Mouse (Mus musculus) olfactory bulb, adult 2 months (tissue): Measurements from ENCODE around the gene Sumf1.

ENCODE experiments used
- CTCF ChIP-seq: fragments of 200-500 bp; IDR thresholded peaks from 2 replicates; pipeline ENCODE4 v1.5.1; 2012; ENCODE audit warnings: low read depth, mild to moderate bottlenecking, low read length, moderate library complexity; ENCODE audit not compliant: insufficient read depth
- POLR2A ChIP-seq: fragments of 200-500 bp; IDR thresholded peaks from 2 replicates; pipeline ENCODE4 v1.6.1; 2012; ENCODE audit warnings: mild to moderate bottlenecking, low read depth, low read length, moderate library complexity; ENCODE audit not compliant: insufficient read depth

- TF ChIP-seq CTCF (no peak), POLR2A (no peak)
Measured at GRCm38 (mm10) chr6:108058066-108058465, 127.3 kb downstream of the Sumf1 start.
